Mouse (Mus musculus): ENCODE results near the gene Omd. TPM values are rescaled to one million over a fixed set of nuclear protein-coding genes. Genes with fewer than 3 reads are reported as not detected.

Omd gene
- total RNA-seq (2023; ENCODE audit: inconsistent age) = not detected in 4 replicates

GRCm38 (mm10) chr13:49581541-49582530 lies at the start of gene Omd:
TSS of gene Omd (plus strand) at chr13:49582462.

GRCm38 (mm10) chr13:49544279-49544678 lies 38.0 kb upstream of the Omd start, which contains the start of gene Aspn:
TSS of gene Aspn (plus strand) at chr13:49544443.

GRCm38 (mm10) chr13:49607714-49608113 lies 25.5 kb downstream of the Omd start, which contains the start of gene Ogn:
TSS of gene Ogn (plus strand) at chr13:49608046.

Other genes with a start within 250 kb of the Omd start
- gene Bicd2, start 240.9 kb upstream of the Omd start, total RNA-seq (2023; ENCODE audit: inconsistent age) = 22.0 to 27.9 TPM (median 24.9 TPM) in 4 replicates
- gene Ippk, start 161.2 kb upstream of the Omd start, total RNA-seq (2023; ENCODE audit: inconsistent age) = 7.0 to 8.0 TPM (median 7.0 TPM) in 4 replicates
- gene Tes3-ps, start 89.1 kb upstream of the Omd start, total RNA-seq (2023; ENCODE audit: inconsistent age) = 0.66 to 1.6 TPM (median 0.85 TPM) in 4 replicates
- gene Ecm2, start 77.7 kb upstream of the Omd start, total RNA-seq (2023; ENCODE audit: inconsistent age) = not detected in 4 replicates
- gene Aspn, start 38.0 kb upstream of the Omd start, total RNA-seq (2023; ENCODE audit: inconsistent age) = not detected in 4 replicates
- not detected in 4 replicates for gene Ogn, start 25.6 kb downstream of the Omd start, total RNA-seq (2023; ENCODE audit: inconsistent age)
- gene Cenpp, start 70.3 kb downstream of the Omd start, total RNA-seq (2023; ENCODE audit: inconsistent age) = 0.67 to 2.0 TPM (median 1.4 TPM) in 4 replicates
- 39.0 to 48.0 TPM (median 41.0 TPM) in 4 replicates for gene Nol8, start 70.6 kb downstream of the Omd start, total RNA-seq (2023; ENCODE audit: inconsistent age)
- 80.9 to 99.9 TPM (median 88.8 TPM) in 4 replicates for gene Iars, start 99.6 kb downstream of the Omd start, total RNA-seq (2023; ENCODE audit: inconsistent age)
- not detected in 4 replicates for gene Gm30302, start 216.5 kb downstream of the Omd start, total RNA-seq (2023; ENCODE audit: inconsistent age)

Measured in B cell, adult (primary cell).